Mouse (Mus musculus) MEL-GATA-1-ER (cell line): ENCODE measurements around the gene Lin28b.

Experiments
- DNase-seq: peaks from one replicate; pipeline ENCODE4 v3.0.0-alpha.2; 2012; ENCODE audit warnings: low read depth; ENCODE audit errors: extremely low read depth

The Lin28b gene

GRCm38 (mm10) chr10:45328196-45329000 is 157.8 kb downstream of the Lin28b start:
- DNase-seq, result no peak
